Mouse (Mus musculus) G1E (cell line): ENCODE measurements around the gene Hipk4. TPM values are rescaled to one million over a fixed set of nuclear protein-coding genes. Genes with fewer than 3 reads are reported as not detected.

Experiments
- ATAC-seq: 2 replicates; pipeline ENCODE4 v1.8.0; 2016; ENCODE audit warnings: mild to moderate bottlenecking; ENCODE audit not compliant: insufficient number of reproducible peaks, poor library complexity, low FRiP score, severe bottlenecking; ENCODE audit errors: extremely low read depth
- DNase-seq: peaks from one replicate; pipeline ENCODE4 v3.0.0; 2012; ENCODE audit warnings: low spot score
- H3K27me3 ChIP-seq: 2 replicates; pipeline ENCODE4 v1.6.1; 2012; ENCODE audit warnings: mild to moderate bottlenecking, low read length, inconsistent platforms; ENCODE audit not compliant: insufficient read depth
- H3K36me3 ChIP-seq: replicated peaks from 2 replicates; pipeline ENCODE3; 2012; ENCODE audit warnings: mild to moderate bottlenecking, inconsistent platforms
- H3K4me1 ChIP-seq: 2 replicates; pipeline ENCODE4 v1.6.1; 2012; ENCODE audit warnings: low read depth, low read length, inconsistent platforms, mixed read lengths; ENCODE audit not compliant: insufficient read depth
- H3K4me3 ChIP-seq: 2 replicates; pipeline ENCODE4 v1.5.1; 2012; ENCODE audit warnings: low read depth, mild to moderate bottlenecking, inconsistent platforms, low read length, moderate library complexity, mixed read lengths
- H3K9me3 ChIP-seq: replicated peaks from 2 replicates; pipeline ENCODE4 v1.6.1; 2012; ENCODE audit warnings: inconsistent platforms
- CTCF ChIP-seq: IDR thresholded peaks from 2 replicates; pipeline ENCODE4 v1.5.1; 2012; ENCODE audit warnings: low read depth, low read length, inconsistent platforms, mixed read lengths
- GATA1 ChIP-seq: IDR thresholded peaks from 2 replicates; pipeline ENCODE4 v1.6.1; 2012; ENCODE audit warnings: borderline replicate concordance, low read length, inconsistent platforms, mixed read lengths
- GATA2 ChIP-seq: IDR thresholded peaks from 2 replicates; pipeline ENCODE4 v1.6.1; 2012; ENCODE audit warnings: low read depth, low read length, inconsistent platforms, borderline replicate concordance
- POLR2AphosphoS5 ChIP-seq: IDR thresholded peaks from 2 replicates; pipeline ENCODE4 v1.6.1; 2012; ENCODE audit warnings: low read depth, low read length, inconsistent platforms; ENCODE audit not compliant: insufficient replicate concordance
- TAL1 ChIP-seq: conservative IDR thresholded peaks from 2 replicates; pipeline ENCODE4 v1.6.1; 2012; ENCODE audit warnings: low read depth, low read length, inconsistent platforms, mixed read lengths
- polyA plus RNA-seq: library from polyadenylated mRNA; stranded (reverse); fragments of >175 nt; gene quantifications from 2 replicates; pipeline ENCODE4 v1.2.3, GENCODE M21; 2012
- total RNA-seq, 2 experiments: library from RNA; stranded (forward) in 1 of 2; stranded (reverse) in 1 of 2; fragments of 200-1000 nt in 1 of 2; fragments of >200 nt in 1 of 2; fragmentation: Nextera tagmentation in 1 of 2; gene quantifications; 2 replicates each; pipeline ENCODE4 v1.2.3; 2014 to 2017

Hipk4 gene
- total RNA-seq (2014; fragmentation: Nextera tagmentation) (0.38 TPM in 1 of 2 replicates, not detected in the other), total RNA-seq (2017) (0.11 and 0.12 TPM in 2 replicates), polyA plus RNA-seq (0.09 and 0.11 TPM in 2 replicates)

- no peak within 1 kb of the TSS for H3K4me3 ChIP-seq
These were observed at the start of gene Hipk4 for GRCm38 (mm10) chr7:27522967-27523366. TSS of gene Hipk4 (plus strand) at chr7:27523267.

DNA sequence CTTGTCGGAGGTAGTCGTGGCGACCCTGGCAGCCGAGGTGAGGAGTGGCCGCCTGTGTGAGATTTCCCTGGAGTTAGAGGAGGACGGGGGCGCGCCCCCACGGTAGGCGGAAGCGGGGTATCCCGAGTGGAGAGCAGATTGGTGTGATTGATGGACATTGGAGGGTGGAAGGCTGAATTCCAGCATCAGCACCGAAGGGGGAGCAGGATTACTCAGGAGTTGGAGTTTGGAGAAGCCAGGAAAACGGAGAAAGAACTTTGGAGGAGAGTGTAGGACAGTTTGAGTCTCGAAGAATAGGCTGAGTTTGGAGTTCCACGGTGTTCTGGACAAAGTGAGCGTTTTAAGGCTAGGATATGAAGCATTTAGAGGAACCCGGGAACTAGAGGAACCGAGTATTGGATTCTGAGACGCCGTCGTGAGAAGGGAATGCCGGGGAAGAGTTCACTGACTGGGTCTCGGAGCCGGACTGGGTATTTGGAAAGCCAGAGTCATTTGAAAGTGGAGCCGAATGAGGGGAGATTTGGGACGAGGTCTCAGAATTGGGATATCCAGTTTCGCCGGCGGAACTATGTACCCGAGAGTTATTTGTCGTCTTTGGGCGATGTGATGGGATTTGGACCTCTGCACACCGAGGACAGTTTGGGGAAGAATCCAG lies 49.1 kb upstream of the Hipk4 start:
- Histone ChIP-seq H3K4me3 (peak overlapping the region; percentile 91), H3K4me1 (peaks cover 53% of the 10 kb centered on the region), H3K36me3 (peaks cover 33% of the 10 kb centered on the region), H3K27me3 (no peaks in the 10 kb centered on the region), H3K9me3 (no peaks in the 10 kb centered on the region)
- DNase-seq, result no peak
- no peak for TF ChIP-seq POLR2AphosphoS5
- no peak for TF ChIP-seq TAL1
- TF ChIP-seq GATA2, result no peak
- TF ChIP-seq CTCF, result no peak
- TF ChIP-seq GATA1, result no peak
- ATAC-seq, result no peak

More at GRCm38 (mm10) chr7:27522967-27523366, at the start of gene Hipk4:
- peaks cover 15% of the 10 kb centered on the region for H3K27me3 ChIP-seq
- ATAC-seq, result no peak
- no peak for TF ChIP-seq CTCF
- TF ChIP-seq TAL1, result no peak
- no peak for TF ChIP-seq GATA1
- TF ChIP-seq POLR2AphosphoS5, result no peak
- TF ChIP-seq GATA2, result no peak
- peaks cover 6% of the 10 kb centered on the region for H3K9me3 ChIP-seq
- H3K36me3 ChIP-seq, result peaks cover 6% of the 10 kb centered on the region
- H3K4me1 ChIP-seq, result peaks cover 9% of the 10 kb centered on the region
- no peak for DNase-seq

- peak; percentile 82 for ATAC-seq
- 0 out of 2 replicates have a peak, but pooled peaks have one; percentile 6 for TF ChIP-seq CTCF
- TF ChIP-seq POLR2AphosphoS5, result no peak
- Histone ChIP-seq H3K4me3 (peak overlapping the region; percentile 91), H3K36me3 (peaks cover 35% of the 10 kb centered on the region), H3K9me3 (no peaks in the 10 kb centered on the region), H3K27me3 (no peaks in the 10 kb centered on the region), H3K4me1 (peaks cover 59% of the 10 kb centered on the region)
- DNase-seq, result peak; percentile 85
These were observed 48.5 kb upstream of the Hipk4 start for GRCm38 (mm10) chr7:27474490-27474954.

GRCm38 (mm10) chr7:27475596-27475995 lies 47.5 kb upstream of the Hipk4 start:
- no peak for DNase-seq
- Histone ChIP-seq H3K4me3 (peak overlapping the region; percentile 91; the same call in 1 of the 2 replicates), H3K9me3 (no peaks in the 10 kb centered on the region), H3K27me3 (no peaks in the 10 kb centered on the region), H3K36me3 (peaks cover 39% of the 10 kb centered on the region), H3K4me1 (peaks cover 68% of the 10 kb centered on the region)
- TF ChIP-seq TAL1, result no peak
- no peak for TF ChIP-seq GATA1
- no peak for TF ChIP-seq POLR2AphosphoS5
- no peak for TF ChIP-seq GATA2
- no peak for TF ChIP-seq CTCF
- no peak for ATAC-seq

- ATAC-seq (no peak), DNase-seq (no peak)
- Histone ChIP-seq H3K4me1 (peaks cover 70% of the 10 kb centered on the region), H3K9me3 (no peaks in the 10 kb centered on the region), H3K36me3 (peaks cover 39% of the 10 kb centered on the region), H3K27me3 (no peaks in the 10 kb centered on the region), H3K4me3 (no peak overlapping the region)
- TF ChIP-seq CTCF (no peak), POLR2AphosphoS5 (no peak), GATA2 (no peak), GATA1 (no peak), TAL1 (no peak)
These were observed 46.9 kb upstream of the Hipk4 start for GRCm38 (mm10) chr7:27476098-27476635.

GRCm38 (mm10) chr7:27478561-27478960 lies 44.5 kb upstream of the Hipk4 start:
- Histone ChIP-seq H3K4me3 (no peak overlapping the region; the same call in 1 of the 2 replicates), H3K9me3 (no peaks in the 10 kb centered on the region), H3K36me3 (peaks cover 35% of the 10 kb centered on the region), H3K4me1 (peaks cover 74% of the 10 kb centered on the region), H3K27me3 (no peaks in the 10 kb centered on the region)
- ATAC-seq (no peak), DNase-seq (no peak)
- TF ChIP-seq TAL1 (no peak), POLR2AphosphoS5 (no peak), CTCF (no peak), GATA1 (no peak), GATA2 (no peak)
